Comparison of ENCODE assay signal across 10 mouse cellular contexts in the genomic region with DNA sequence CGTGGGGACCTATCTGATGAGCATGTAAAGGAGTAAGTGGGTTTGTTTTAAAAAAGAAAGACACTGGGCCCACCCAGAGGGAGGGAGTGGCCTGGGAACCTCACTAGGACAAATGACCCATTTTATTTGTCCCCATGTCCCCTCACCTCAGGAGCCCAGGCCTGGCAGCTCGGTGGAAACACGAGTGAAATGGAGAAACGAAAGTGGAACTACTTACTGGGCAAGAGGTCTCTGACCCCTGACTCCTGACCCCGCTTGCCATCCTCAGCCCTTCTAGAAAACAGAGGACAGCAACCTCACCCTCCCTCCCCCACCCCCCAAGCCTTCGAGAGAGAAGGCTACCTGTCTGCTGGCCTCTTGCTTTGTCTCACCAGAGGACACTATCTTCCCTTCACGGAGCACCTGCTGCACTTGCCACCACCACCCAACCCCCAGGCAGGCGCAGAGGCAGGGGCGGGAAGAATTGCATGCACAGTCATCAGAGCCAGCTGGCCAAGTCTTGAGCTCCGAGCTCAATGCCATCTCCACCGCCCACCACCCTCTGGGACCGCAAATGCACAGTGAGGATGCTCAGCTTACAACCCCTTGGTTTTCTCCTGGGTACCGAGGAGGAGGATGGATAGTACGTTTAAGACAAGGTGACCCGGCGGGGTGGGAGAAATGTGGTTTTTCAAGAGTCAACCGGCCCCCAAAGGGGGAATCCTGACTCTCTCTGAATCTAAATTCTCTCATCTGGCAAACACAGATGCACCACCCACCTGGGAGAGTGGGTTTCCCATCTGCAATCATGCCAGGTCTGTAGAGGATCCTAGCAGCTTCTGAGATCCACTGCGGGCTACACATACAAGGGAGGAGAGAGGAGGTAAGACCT. TPM values are rescaled to one million over a fixed set of nuclear protein-coding genes. Genes with fewer than 3 reads are reported as not detected.
DNase-seq lines count a peak whose midpoint lies in the region; ATAC-seq and TF ChIP-seq lines count a peak whose summit lies in the region.
"Had no signal": no experiment of that assay in that cellular context is flagged by ENCODE, and none has a peak within 500 bp of the region (broad histone marks: within the 10 kb centered on the region; RNA-seq: fewer than 3 reads in every experiment).

No protein-coding gene starts in this region.

- no peak overlapping the region for H3K27ac ChIP-seq in stomach, embryonic 15.5 days
- H3K27ac ChIP-seq in stomach, postnatal 0 days (replicated peaks) = no peak overlapping the region
- H3K27ac ChIP-seq: liver, embryonic 13.5 days had no signal

- H3K36me3 ChIP-seq in stomach, embryonic 15.5 days = no peaks in the 10 kb centered on the region
- no peaks in the 10 kb centered on the region for H3K36me3 ChIP-seq in stomach, postnatal 0 days (ENCODE audit: control insufficient read depth, insufficient read depth, low read length)
- H3K36me3 ChIP-seq: liver, embryonic 13.5 days had no signal

- H3K9me3 ChIP-seq in stomach, embryonic 15.5 days = no peaks in the 10 kb centered on the region
- no peaks in the 10 kb centered on the region for H3K9me3 ChIP-seq in stomach, postnatal 0 days (ENCODE audit: control insufficient read depth, low read length)
- H3K9me3 ChIP-seq: liver, embryonic 13.5 days had no signal

- ATAC-seq in stomach, embryonic 15.5 days (ENCODE audit: insufficient read depth, low FRiP score, low read depth) = no peak
- no peak for ATAC-seq in stomach, postnatal 0 days (ENCODE audit: low FRiP score, low TSS enrichment)

- peak overlapping the region; percentile 10; the same call in 1 of the 2 replicates for H3K4me2 ChIP-seq in stomach, embryonic 15.5 days
- no peak overlapping the region for H3K4me2 ChIP-seq in stomach, postnatal 0 days (replicated peaks; ENCODE audit: low read depth)
- H3K4me2 ChIP-seq: liver, embryonic 13.5 days had no signal

- no peak for TF ChIP-seq CTCF in stomach, postnatal 0 days (IDR thresholded peaks at IDR 0.05; ENCODE audit: low read depth)

- no peak overlapping the region for H3K4me3 ChIP-seq in stomach, embryonic 15.5 days (replicated peaks)
- H3K4me3 ChIP-seq in stomach, postnatal 0 days (ENCODE audit: low read depth, low read length) = no peak overlapping the region
- H3K4me3 ChIP-seq: liver, embryonic 13.5 days had no signal

- WGBS in stomach, embryonic 15.5 days = 68% methylated on average over 18 of the region's 18 CpGs
- WGBS in stomach, postnatal 0 days = 64% methylated on average over 18 of the region's 18 CpGs

- peaks cover 48% of the 10 kb centered on the region for H3K4me1 ChIP-seq in stomach, embryonic 15.5 days
- peaks cover 12% of the 10 kb centered on the region for H3K4me1 ChIP-seq in stomach, postnatal 0 days (replicated peaks; ENCODE audit: control insufficient read depth, insufficient read depth)

- DNase-seq in adrenal gland, postnatal 14 days = peak; percentile 3
- no peak for DNase-seq in adrenal gland, adult 18-20 months (ENCODE audit: low spot score in 2 of 2)
- no peak for DNase-seq in stomach, postnatal 0 days (ENCODE audit: low spot score)
- peak; percentile 83 to 89 for DNase-seq in left cerebral cortex, postnatal 36 days (ENCODE audit: low spot score in 2 of 2)
- peak; percentile 80 for DNase-seq in thymus, postnatal 4 days
- no peak for DNase-seq in natural killer cell, adult 2 months (ENCODE audit: low spot score in 2 of 2)
- no peak for DNase-seq in gastrocnemius, postnatal 4 days (ENCODE audit: low spot score in 2 of 2)
- DNase-seq: gastrocnemius, postnatal 10 days; liver, embryonic 13.5 days had no signal

- no peaks in the 10 kb centered on the region for H3K27me3 ChIP-seq in stomach, embryonic 15.5 days (replicated peaks)
- no peaks in the 10 kb centered on the region for H3K27me3 ChIP-seq in stomach, postnatal 0 days (ENCODE audit: control insufficient read depth, insufficient read depth, low read length)
- H3K27me3 ChIP-seq: liver, embryonic 13.5 days had no signal

- TF ChIP-seq EP300 in stomach, postnatal 0 days (optimal IDR thresholded peaks at IDR 0.05) = no peak

- intact Hi-C loops in left cerebral cortex, postnatal 36 days (cut with DNase I) = loop anchor here (5.0 kb wide), 1 partner anchor 43 kb away; no protein-coding TSS in a partner anchor

- no peak overlapping the region for H3K9ac ChIP-seq in stomach, embryonic 15.5 days
- H3K9ac ChIP-seq in stomach, postnatal 0 days (ENCODE audit: low read length) = no peak overlapping the region
- H3K9ac ChIP-seq: liver, embryonic 13.5 days had no signal

RNA-seq across cellular contexts. Expression of gene Itpk1, which starts 9.1 kb away (rescaled TPM):
- total RNA-seq in adrenal gland, postnatal 14 days (2021) = 72.0 and 79.8 TPM in 2 replicates
- 100 to 1,000 TPM in 1 of 2 experiments, 10 to 100 TPM in 1; 49.7 to 156 TPM for total RNA-seq in adrenal gland, adult 18-20 months (2021)
- 20.1 and 21.9 TPM in 2 replicates for polyA plus RNA-seq in stomach, embryonic 15.5 days (2015; fragmentation: Nextera tagmentation; extraction: Ambion mirVana)
- 21.5 and 26.7 TPM in 2 replicates for polyA plus RNA-seq in stomach, postnatal 0 days (2015; fragmentation: Nextera tagmentation; extraction: Ambion mirVana)
- 10 to 100 TPM; 57.6 to 66.4 TPM for total RNA-seq in left cerebral cortex, postnatal 36 days (2021)
- 10 to 100 TPM; 10.0 to 10.1 TPM for total RNA-seq in gastrocnemius, postnatal 4 days (2021)

RNA-seq across cellular contexts. Expression of gene Moap1, which starts 47.9 kb away (rescaled TPM):
- total RNA-seq in adrenal gland, postnatal 14 days (2021) = 9.3 and 9.6 TPM in 2 replicates
- total RNA-seq in adrenal gland, adult 18-20 months (2021) = 10 to 100 TPM in 1 of 2 experiments, 1 to 10 TPM in 1; 7.5 to 11.0 TPM
- 20.7 and 25.0 TPM in 2 replicates for polyA plus RNA-seq in stomach, embryonic 15.5 days (2015; fragmentation: Nextera tagmentation; extraction: Ambion mirVana)
- 8.1 and 9.5 TPM in 2 replicates for polyA plus RNA-seq in stomach, postnatal 0 days (2015; fragmentation: Nextera tagmentation; extraction: Ambion mirVana)
- total RNA-seq in left cerebral cortex, postnatal 36 days (2021) = 10 to 100 TPM; 28.9 to 30.6 TPM
- total RNA-seq in gastrocnemius, postnatal 4 days (2021) = 1 to 10 TPM; 7.6 to 7.8 TPM

RNA-seq across cellular contexts. Expression of gene Tmem251, which starts 48.0 kb away (rescaled TPM):
- total RNA-seq in adrenal gland, postnatal 14 days (2021) = 5.7 TPM in 2 replicates
- total RNA-seq in adrenal gland, adult 18-20 months (2021) = 10 to 100 TPM in 1 of 2 experiments, 1 to 10 TPM in 1; 8.0 to 10.5 TPM
- 12.2 and 12.9 TPM in 2 replicates for polyA plus RNA-seq in stomach, embryonic 15.5 days (2015; fragmentation: Nextera tagmentation; extraction: Ambion mirVana)
- 10.5 and 10.9 TPM in 2 replicates for polyA plus RNA-seq in stomach, postnatal 0 days (2015; fragmentation: Nextera tagmentation; extraction: Ambion mirVana)
- 1 to 10 TPM; 5.4 TPM for total RNA-seq in left cerebral cortex, postnatal 36 days (2021)
- total RNA-seq in gastrocnemius, postnatal 4 days (2021) = 1 to 10 TPM; 2.8 to 3.6 TPM

Comparison
In these comparisons a context has a peak if more than half of its experiments do, and no peak if none do; other contexts are left out.
1. DNase-seq: peak in adrenal gland, postnatal 14 days (single experiment), left cerebral cortex, postnatal 36 days (2 of 2) and thymus, postnatal 4 days (single experiment); none in adrenal gland, adult 18-20 months (0 of 2), stomach, postnatal 0 days (single experiment), natural killer cell, adult 2 months (0 of 2) and gastrocnemius, postnatal 4 days (0 of 2).